Mouse (Mus musculus): ENCODE data around the gene Rhoq. TPM values are rescaled to one million over a fixed set of nuclear protein-coding genes. Genes with fewer than 3 reads are reported as not detected.

The Rhoq gene
- polyA plus RNA-seq, 1 experiment from 2014 or later, result 18.7 TPM

DNA sequence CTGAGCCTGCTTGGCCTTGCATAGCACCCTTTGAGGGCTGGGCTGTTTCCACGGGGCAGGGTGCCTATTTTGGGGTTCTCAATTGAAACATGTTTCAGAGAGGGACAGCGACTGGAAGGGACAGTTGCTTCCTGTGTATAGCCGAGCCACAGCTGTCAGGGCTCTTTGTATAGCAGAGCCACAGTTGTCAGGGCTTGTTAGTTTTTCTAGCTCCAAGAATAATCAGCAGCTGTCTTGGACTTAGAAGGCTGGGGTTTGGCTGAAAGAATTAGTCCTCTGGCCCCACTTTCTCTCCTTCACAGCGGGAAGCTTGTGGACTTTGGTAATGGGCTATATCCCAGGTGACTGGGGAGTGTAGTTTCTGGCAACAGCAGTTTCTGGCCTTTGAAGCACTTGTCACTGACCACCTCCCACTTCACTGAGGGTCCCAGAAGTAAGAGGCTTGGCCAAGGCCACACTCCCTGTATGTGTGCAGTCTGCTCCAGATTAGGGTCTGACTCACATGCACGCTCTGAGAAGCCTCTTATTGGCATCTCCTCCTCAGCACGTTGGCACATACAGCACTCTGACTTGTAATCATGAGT, 25.8 kb downstream of the Rhoq start:
- no peaks in the 10 kb centered on the region for H3K9me3 ChIP-seq (ENCODE audit: control insufficient read depth, low read length)
- H3K27me3 ChIP-seq (replicated peaks; ENCODE audit: control insufficient read depth, insufficient read depth, low read length), result no peaks in the 10 kb centered on the region
- 69% methylated on average over 6 of the region's 6 CpGs for WGBS
- ATAC-seq (replicated peaks; ENCODE audit: low FRiP score, low TSS enrichment, low read depth) (no peak), DNase-seq (ENCODE audit: low spot score) (no peak)
- H3K4me3 ChIP-seq (ENCODE audit: low read depth, low read length), result no peak overlapping the region
- no peak overlapping the region for H3K27ac ChIP-seq (ENCODE audit: low read depth)
- H3K36me3 ChIP-seq (ENCODE audit: control insufficient read depth, insufficient read depth, low read length), result 0 out of 2 replicates have a peak, but pooled peaks cover 5% of the 10 kb centered on the region
- no peak overlapping the region for H3K9ac ChIP-seq (ENCODE audit: low read length)
- H3K4me2 ChIP-seq (ENCODE audit: low read length), result no peak overlapping the region
- H3K4me1 ChIP-seq (replicated peaks; ENCODE audit: control insufficient read depth, insufficient read depth, low read length), result no peaks in the 10 kb centered on the region; the same call in 1 of the 2 replicates

DNA sequence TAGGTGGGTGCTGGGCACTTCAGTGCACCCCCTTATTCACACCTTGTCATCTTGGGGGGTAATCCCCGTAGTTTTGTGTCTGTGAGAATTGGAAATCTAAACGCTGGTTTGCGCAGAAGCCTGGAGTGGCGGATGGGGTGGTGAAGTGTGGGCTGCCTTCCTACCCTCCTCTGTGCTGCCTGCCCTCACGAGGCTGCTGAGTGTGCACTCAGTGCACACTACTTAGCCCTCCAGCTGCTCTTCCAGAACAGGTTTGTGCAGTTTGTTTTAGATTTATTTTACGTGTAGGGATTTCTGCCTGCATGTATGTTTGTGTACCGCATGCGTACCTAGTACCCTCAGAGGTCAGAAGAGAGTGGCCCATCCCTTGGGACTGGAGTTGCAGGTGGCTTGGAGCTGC, 28.4 kb downstream of the Rhoq start:
- no peak overlapping the region for H3K4me3 ChIP-seq (ENCODE audit: low read depth, low read length)
- no peak overlapping the region for H3K4me2 ChIP-seq (ENCODE audit: low read length)
- ATAC-seq (replicated peaks; ENCODE audit: low FRiP score, low TSS enrichment, low read depth) (no peak), DNase-seq (ENCODE audit: low spot score) (no peak)
- H3K9me3 ChIP-seq (ENCODE audit: control insufficient read depth, low read length), result no peaks in the 10 kb centered on the region
- H3K27me3 ChIP-seq (replicated peaks; ENCODE audit: control insufficient read depth, insufficient read depth, low read length), result no peaks in the 10 kb centered on the region
- no peak overlapping the region for H3K27ac ChIP-seq (ENCODE audit: low read depth)
- no peaks in the 10 kb centered on the region; the same call in 1 of the 2 replicates for H3K4me1 ChIP-seq (replicated peaks; ENCODE audit: control insufficient read depth, insufficient read depth, low read length)
- 86% methylated on average over 8 of the region's 8 CpGs for WGBS
- H3K36me3 ChIP-seq (ENCODE audit: control insufficient read depth, insufficient read depth, low read length), result peaks cover 8% of the 10 kb centered on the region; the same call in 1 of the 2 replicates
- no peak overlapping the region for H3K9ac ChIP-seq (ENCODE audit: low read length)

DNA sequence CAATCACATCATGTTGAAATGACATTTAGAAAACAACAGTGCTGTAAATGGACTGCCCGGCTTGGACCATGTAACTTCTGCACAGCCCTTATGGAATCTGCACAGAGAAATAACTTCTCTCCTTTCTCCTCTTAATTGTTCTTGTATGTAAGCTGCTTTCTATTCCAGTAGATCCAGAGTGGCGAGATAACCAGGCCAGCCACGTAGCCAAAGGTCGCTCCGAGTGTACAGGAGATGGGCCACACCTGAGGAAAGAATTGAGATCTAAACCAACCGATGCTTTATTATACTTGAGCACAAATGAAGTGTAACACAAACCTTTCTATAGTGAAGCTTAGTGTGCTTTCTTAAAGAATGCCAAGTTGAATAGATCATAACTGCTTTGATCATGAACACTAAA, 34.4 kb downstream of the Rhoq start:
- no peaks in the 10 kb centered on the region for H3K9me3 ChIP-seq (ENCODE audit: control insufficient read depth, low read length)
- no peak overlapping the region for H3K4me3 ChIP-seq (ENCODE audit: low read depth, low read length)
- ATAC-seq (replicated peaks; ENCODE audit: low FRiP score, low TSS enrichment, low read depth) (no peak), DNase-seq (ENCODE audit: low spot score) (no peak)
- H3K27ac ChIP-seq (ENCODE audit: low read depth), result no peak overlapping the region
- H3K27me3 ChIP-seq (replicated peaks; ENCODE audit: control insufficient read depth, insufficient read depth, low read length), result no peaks in the 10 kb centered on the region
- H3K4me1 ChIP-seq (replicated peaks; ENCODE audit: control insufficient read depth, insufficient read depth, low read length), result no peaks in the 10 kb centered on the region
- no peak overlapping the region for H3K4me2 ChIP-seq (ENCODE audit: low read length)
- peaks cover 38% of the 10 kb centered on the region for H3K36me3 ChIP-seq (ENCODE audit: control insufficient read depth, insufficient read depth, low read length)
- 87% methylated on average over 6 of the region's 6 CpGs for whole genome bisulfite sequencing
- H3K9ac ChIP-seq (ENCODE audit: low read length), result no peak overlapping the region

DNA sequence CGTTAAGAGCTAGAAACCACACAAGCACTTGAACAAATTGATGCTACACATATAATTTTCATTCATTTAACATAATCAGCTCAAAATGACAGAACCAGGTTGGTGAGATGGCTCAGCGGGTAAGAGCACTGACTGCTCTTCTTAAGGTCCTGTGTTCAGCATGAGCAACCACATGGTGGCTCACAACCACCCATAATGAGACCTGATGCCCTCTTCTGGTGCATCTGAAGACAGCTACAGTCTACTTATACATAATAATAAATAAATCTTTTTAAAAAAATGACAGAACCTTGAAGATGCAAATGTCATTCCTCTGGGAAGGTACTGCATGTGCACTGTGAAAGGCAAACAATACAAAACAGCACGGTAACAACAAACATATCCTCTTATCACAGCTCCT, 46.1 kb downstream of the Rhoq start:
- WGBS, result 92% methylated on average over 3 of the region's 3 CpGs
- no peak overlapping the region for H3K4me3 ChIP-seq (ENCODE audit: low read depth, low read length)
- ATAC-seq (replicated peaks; ENCODE audit: low FRiP score, low TSS enrichment, low read depth) (no peak), DNase-seq (ENCODE audit: low spot score) (no peak)
- H3K27me3 ChIP-seq (replicated peaks; ENCODE audit: control insufficient read depth, insufficient read depth, low read length), result no peaks in the 10 kb centered on the region
- no peaks in the 10 kb centered on the region for H3K9me3 ChIP-seq (ENCODE audit: control insufficient read depth, low read length)
- no peak overlapping the region for H3K4me2 ChIP-seq (ENCODE audit: low read length)
- no peaks in the 10 kb centered on the region for H3K4me1 ChIP-seq (replicated peaks; ENCODE audit: control insufficient read depth, insufficient read depth, low read length)
- 0 out of 2 replicates have a peak, but pooled peaks cover 3% of the 10 kb centered on the region for H3K36me3 ChIP-seq (ENCODE audit: control insufficient read depth, insufficient read depth, low read length)
- H3K9ac ChIP-seq (ENCODE audit: low read length), result no peak overlapping the region
- no peak overlapping the region for H3K27ac ChIP-seq (ENCODE audit: low read depth)

DNA sequence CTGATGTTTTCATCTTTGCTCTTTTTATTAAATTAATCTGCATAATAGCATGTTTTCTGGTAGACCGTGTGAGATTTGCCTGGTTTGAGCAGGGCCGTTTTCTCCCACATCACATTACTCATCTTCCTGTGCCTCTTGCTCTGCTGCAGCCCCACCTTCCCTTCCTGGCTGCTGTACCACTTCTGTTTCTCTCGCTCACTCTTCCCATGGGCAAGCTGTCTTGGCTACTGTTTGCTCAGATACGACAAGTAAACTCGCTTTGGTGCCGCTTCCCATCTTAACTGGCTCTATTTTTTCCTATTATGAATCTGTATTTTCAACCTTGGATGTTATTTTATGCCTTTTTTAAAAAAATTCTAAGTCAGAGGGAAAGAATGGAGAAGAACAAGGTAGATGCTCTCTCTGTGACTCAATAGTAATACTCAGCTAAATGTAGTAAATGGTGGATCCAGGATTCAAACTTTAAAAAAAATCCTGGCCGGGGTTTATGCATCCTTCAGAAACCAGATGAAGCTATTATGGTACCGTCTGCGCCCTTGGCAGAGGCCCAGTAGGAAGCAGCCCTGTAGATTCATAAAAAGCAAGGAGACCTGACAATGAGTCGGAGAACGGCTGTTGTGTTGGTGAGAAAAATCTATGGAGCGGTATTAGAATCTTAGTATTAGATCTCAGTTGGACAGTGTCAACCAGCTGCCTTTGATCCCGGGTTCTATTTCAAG, 48.6 kb downstream of the Rhoq start:
- Histone ChIP-seq H3K36me3 (ENCODE audit: control insufficient read depth, insufficient read depth, low read length) (0 out of 2 replicates have a peak, but pooled peaks cover 3% of the 10 kb centered on the region), H3K9me3 (ENCODE audit: control insufficient read depth, low read length) (no peaks in the 10 kb centered on the region), H3K4me2 (ENCODE audit: low read length) (no peak overlapping the region), H3K4me3 (ENCODE audit: low read depth, low read length) (no peak overlapping the region), H3K4me1 (replicated peaks; ENCODE audit: control insufficient read depth, insufficient read depth, low read length) (no peaks in the 10 kb centered on the region), H3K27me3 (replicated peaks; ENCODE audit: control insufficient read depth, insufficient read depth, low read length) (no peaks in the 10 kb centered on the region), H3K9ac (ENCODE audit: low read length) (no peak overlapping the region), H3K27ac (ENCODE audit: low read depth) (no peak overlapping the region)
- ATAC-seq (replicated peaks; ENCODE audit: low FRiP score, low TSS enrichment, low read depth), result no peak
- no peak for DNase-seq (ENCODE audit: low spot score)
- WGBS, result 83% methylated on average over 13 of the region's 13 CpGs

DNA sequence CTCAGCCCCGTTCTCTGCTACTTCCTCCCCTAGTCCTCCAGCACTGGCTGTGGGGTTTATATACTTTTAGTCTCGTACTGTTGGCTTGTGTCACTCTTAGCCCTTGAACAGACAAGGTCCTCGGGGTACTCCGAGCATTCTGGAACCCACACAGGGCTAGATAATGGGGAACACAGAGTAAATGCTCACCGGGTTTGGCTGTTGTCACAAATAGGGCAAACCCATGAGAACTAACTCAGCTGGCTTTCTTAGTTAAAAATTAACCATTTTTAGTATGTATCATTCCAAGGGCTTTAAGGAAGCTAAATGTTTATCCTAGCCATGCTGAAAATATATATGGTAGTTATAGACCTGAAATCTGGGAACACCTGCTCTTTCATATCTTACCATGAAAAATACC, 56.8 kb downstream of the Rhoq start:
- H3K4me2 ChIP-seq (ENCODE audit: low read length), result no peak overlapping the region
- H3K4me3 ChIP-seq (ENCODE audit: low read depth, low read length), result no peak overlapping the region
- H3K9me3 ChIP-seq (ENCODE audit: control insufficient read depth, low read length), result no peaks in the 10 kb centered on the region
- H3K4me1 ChIP-seq (replicated peaks; ENCODE audit: control insufficient read depth, insufficient read depth, low read length), result no peaks in the 10 kb centered on the region; the same call in 1 of the 2 replicates
- no peaks in the 10 kb centered on the region for H3K27me3 ChIP-seq (replicated peaks; ENCODE audit: control insufficient read depth, insufficient read depth, low read length)
- DNase-seq (ENCODE audit: low spot score) (no peak), ATAC-seq (replicated peaks; ENCODE audit: low FRiP score, low TSS enrichment, low read depth) (no peak)
- no peak overlapping the region for H3K9ac ChIP-seq (ENCODE audit: low read length)
- H3K36me3 ChIP-seq (ENCODE audit: control insufficient read depth, insufficient read depth, low read length), result peaks cover 14% of the 10 kb centered on the region; the same call in 1 of the 2 replicates
- WGBS, result 77% methylated on average over 5 of the region's 5 CpGs
- no peak overlapping the region for H3K27ac ChIP-seq (ENCODE audit: low read depth)

DNA sequence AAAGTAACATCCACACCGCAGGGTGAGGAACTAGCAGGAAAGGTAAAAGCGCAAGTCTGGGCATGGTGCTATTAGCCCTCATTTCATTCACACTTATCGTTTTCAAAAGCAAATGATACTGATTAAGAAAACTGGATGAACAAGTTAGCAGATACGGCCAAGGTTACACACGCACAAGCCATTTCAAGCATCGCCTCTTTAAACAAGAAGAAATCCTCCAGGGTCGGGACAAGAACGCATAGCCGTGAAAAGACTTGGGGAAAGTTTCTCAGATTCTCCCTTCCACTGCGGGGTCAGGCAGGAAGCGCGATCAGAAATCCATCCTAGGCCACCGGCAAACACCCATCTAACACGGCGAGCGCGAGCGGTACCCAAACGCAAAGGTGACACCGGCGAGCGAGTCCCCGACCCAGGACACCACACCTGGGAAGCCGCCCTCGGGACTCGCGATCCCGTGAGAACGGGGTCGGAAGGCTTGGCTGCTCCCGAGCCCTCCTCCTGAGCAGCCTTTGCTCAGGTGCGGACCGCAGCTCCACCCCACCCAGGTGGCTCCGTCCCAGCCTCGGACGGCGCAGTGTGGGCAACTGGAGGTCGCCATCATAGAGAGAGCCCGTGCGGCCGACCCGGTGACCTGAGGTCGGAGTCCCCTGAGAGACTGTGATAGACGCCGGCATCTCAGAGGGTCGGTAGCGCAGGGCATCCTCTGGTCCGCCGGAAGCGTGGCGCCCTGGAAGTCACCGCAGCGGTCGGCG, 61.8 kb downstream of the Rhoq start:
- Histone ChIP-seq H3K4me1 (replicated peaks; ENCODE audit: control insufficient read depth, insufficient read depth, low read length) (peaks cover 8% of the 10 kb centered on the region; the same call in 1 of the 2 replicates), H3K9ac (ENCODE audit: low read length) (peak overlapping the region; percentile 66), H3K4me2 (ENCODE audit: low read length) (peak overlapping the region; percentile 88), H3K27me3 (replicated peaks; ENCODE audit: control insufficient read depth, insufficient read depth, low read length) (no peaks in the 10 kb centered on the region), H3K4me3 (ENCODE audit: low read depth, low read length) (peak overlapping the region; percentile 73), H3K36me3 (ENCODE audit: control insufficient read depth, insufficient read depth, low read length) (peaks cover 6% of the 10 kb centered on the region; the same call in 1 of the 2 replicates), H3K27ac (ENCODE audit: low read depth) (peak overlapping the region; percentile 27; the same call in 1 of the 2 replicates), H3K9me3 (ENCODE audit: control insufficient read depth, low read length) (no peaks in the 10 kb centered on the region)
- DNase-seq (ENCODE audit: low spot score), result no peak
- WGBS, result 1% methylated on average over 55 of the region's 55 CpGs
- peak; percentile 83 for ATAC-seq (replicated peaks; ENCODE audit: low FRiP score, low TSS enrichment, low read depth)

DNA sequence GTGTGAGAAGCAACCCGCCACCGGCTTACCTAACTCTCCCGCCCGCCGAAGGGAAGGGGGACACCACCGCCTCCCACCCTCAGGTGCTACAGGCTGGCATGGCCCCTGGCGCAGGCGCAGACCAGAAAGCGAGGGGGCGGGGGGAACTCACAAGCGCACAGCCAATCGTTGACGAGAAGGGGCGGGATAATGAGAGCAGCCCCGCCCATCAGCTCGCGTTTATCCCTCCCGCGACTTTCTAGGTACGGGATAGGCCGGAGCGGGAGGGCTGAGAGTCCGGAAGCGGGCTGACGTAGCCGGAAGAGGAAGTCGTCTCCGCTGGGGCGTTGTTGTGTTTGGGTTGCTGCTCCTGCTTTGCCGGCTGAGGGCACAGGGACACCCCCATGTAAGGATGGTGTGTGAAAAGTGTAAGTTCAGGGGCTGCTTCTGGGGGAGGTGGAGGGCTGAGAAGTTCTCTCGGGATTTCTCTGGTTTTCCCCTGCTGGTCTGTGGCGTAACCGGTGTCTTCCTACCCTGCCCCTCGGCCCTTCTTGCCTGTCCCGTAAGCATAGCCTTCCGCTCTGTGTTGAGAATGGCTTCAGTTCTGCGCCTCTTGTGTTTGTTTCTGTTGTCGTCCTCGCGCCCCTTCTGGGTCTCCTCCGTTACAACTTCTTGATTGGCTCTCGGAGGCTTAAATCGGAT, 62.5 kb downstream of the Rhoq start, which contains the start of the genes Pigf and Cript:
Gene Pigf (minus strand): TSS at position 138 of the 681 bp plus-strand sequence.
Gene Cript (plus strand): TSS at position 282 of the 681 bp plus-strand sequence.
- Histone ChIP-seq H3K27me3 (replicated peaks; ENCODE audit: control insufficient read depth, insufficient read depth, low read length) (no peaks in the 10 kb centered on the region), H3K4me3 (ENCODE audit: low read depth, low read length) (peak within 1 kb of the TSS; percentile 73), H3K36me3 (ENCODE audit: control insufficient read depth, insufficient read depth, low read length) (peaks cover 4% of the 10 kb centered on the region; the same call in 1 of the 2 replicates), H3K4me2 (ENCODE audit: low read length) (peak within 1 kb of the TSS; percentile 88), H3K9ac (ENCODE audit: low read length) (peak within 1 kb of the TSS; percentile 66), H3K27ac (ENCODE audit: low read depth) (peak within 1 kb of the TSS; percentile 27; the same call in 1 of the 2 replicates), H3K9me3 (ENCODE audit: control insufficient read depth, low read length) (no peaks in the 10 kb centered on the region), H3K4me1 (replicated peaks; ENCODE audit: control insufficient read depth, insufficient read depth, low read length) (peaks cover 8% of the 10 kb centered on the region; the same call in 1 of the 2 replicates)
- ATAC-seq (replicated peaks; ENCODE audit: low FRiP score, low TSS enrichment, low read depth) (peak; percentile 100), DNase-seq (ENCODE audit: low spot score) (peak; percentile 98)
- WGBS, result under 1% methylated on average over 40 of the region's 43 CpGs
